Mouse (Mus musculus) heart, embryonic 10.5 days (tissue): ENCODE measurements around the gene Stt3b. TPM values are rescaled to one million over a fixed set of nuclear protein-coding genes. Genes with fewer than 3 reads are reported as not detected.

ENCODE experiments used
- DNase-seq: peaks from one replicate; pipeline ENCODE4 v3.0.0-alpha.2; 2017; ENCODE audit warnings: low spot score
- H3K27ac ChIP-seq: fragments of 300-500 bp; sonication (generic); 2 replicates; pipeline ENCODE4 v1.5.1; 2016; ENCODE audit warnings: mild to moderate bottlenecking
- H3K27me3 ChIP-seq: fragments of 300-500 bp; sonication (generic); 2 replicates; pipeline ENCODE4 v1.6.1; 2016; ENCODE audit warnings: mild to moderate bottlenecking; ENCODE audit not compliant: poor library complexity, insufficient read depth, severe bottlenecking
- H3K36me3 ChIP-seq: fragments of 300-500 bp; sonication (generic); 2 replicates; pipeline ENCODE4 v1.6.1; 2016; ENCODE audit warnings: mild to moderate bottlenecking, moderate library complexity
- H3K4me1 ChIP-seq: fragments of 300-500 bp; sonication (generic); 2 replicates; pipeline ENCODE4 v1.6.1; 2016; ENCODE audit warnings: mild to moderate bottlenecking
- H3K4me3 ChIP-seq: fragments of 300-500 bp; sonication (generic); 2 replicates; pipeline ENCODE4 v1.5.1; 2016; ENCODE audit warnings: mild to moderate bottlenecking, moderate library complexity
- H3K9me3 ChIP-seq: fragments of 300-500 bp; sonication (generic); 2 replicates; pipeline ENCODE4 v1.6.1; 2016; ENCODE audit warnings: mild to moderate bottlenecking, moderate library complexity
- WGBS: fragments of 180-500 bp; shearing (Covaris S2); methylation state at CpG from one replicate; pipeline ENCODE4 v1.1.7; 2016; 5-methylcytosine and 5-hydroxymethylcytosine counted together
- polyA plus RNA-seq: library from polyadenylated mRNA; unstranded; fragments of >200 nt; fragmentation: Nextera tagmentation; extraction: Ambion mirVana; gene quantifications from 2 replicates; pipeline ENCODE4 v1.2.1, GENCODE M21; 2016

Gene Stt3b
- polyA plus RNA-seq, 1 experiment from 2014 or later, result 101 TPM

GRCm38 (mm10) chr9:115309977-115310345 is 260 bp downstream of the Stt3b start:
- Histone ChIP-seq H3K36me3 (no peaks in the 10 kb centered on the region), H3K4me3 (peak overlapping the region; percentile 88), H3K27me3 (0 out of 2 replicates have a peak, but pooled peaks cover 3% of the 10 kb centered on the region), H3K9me3 (no peaks in the 10 kb centered on the region), H3K4me1 (peaks cover 31% of the 10 kb centered on the region), H3K27ac (peak overlapping the region; percentile 99)
- WGBS, result under 1% methylated on average over 40 of the region's 42 CpGs
- no peak for DNase-seq

DNA sequence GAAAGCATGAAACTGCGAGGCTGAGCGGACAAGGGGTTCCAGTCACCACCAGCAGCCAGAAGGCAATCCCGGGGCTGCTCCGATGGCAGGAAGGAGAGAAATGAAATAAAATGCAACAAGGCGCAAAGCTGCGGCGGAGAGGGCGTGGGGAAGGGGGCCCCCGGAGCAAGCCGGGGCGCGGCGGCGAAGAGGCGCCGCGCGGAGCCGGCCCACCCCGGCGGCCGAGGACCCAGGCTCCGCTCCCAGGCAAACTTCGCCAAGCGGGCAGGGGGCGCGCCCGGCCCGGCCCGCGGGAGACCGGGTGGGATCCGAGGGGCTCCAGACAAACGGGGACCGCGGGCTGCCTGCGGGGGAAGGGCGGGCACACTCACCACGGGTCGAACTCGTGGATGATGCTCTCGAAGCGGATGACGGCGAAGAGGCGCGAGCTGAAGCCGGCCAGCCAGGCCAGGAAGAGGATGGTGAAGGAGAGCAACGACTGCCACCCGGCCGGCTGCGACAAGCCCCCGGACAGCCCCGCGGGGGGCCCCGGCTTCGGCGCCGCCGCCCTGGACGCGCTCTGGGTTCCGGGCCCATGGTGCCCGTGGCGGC is 745 bp downstream of the Stt3b start:
- Histone ChIP-seq H3K36me3 (no peaks in the 10 kb centered on the region), H3K4me3 (peak overlapping the region; percentile 88), H3K4me1 (peaks cover 32% of the 10 kb centered on the region), H3K9me3 (no peaks in the 10 kb centered on the region), H3K27ac (peak overlapping the region; percentile 99), H3K27me3 (0 out of 2 replicates have a peak, but pooled peaks cover 3% of the 10 kb centered on the region)
- under 1% methylated on average over 64 of the region's 65 CpGs for WGBS
- DNase-seq, result no peak

- DNase-seq, result no peak
- no peaks in the 10 kb centered on the region for H3K9me3 ChIP-seq
- peaks cover 31% of the 10 kb centered on the region for H3K4me1 ChIP-seq
- H3K4me3 ChIP-seq, result peak overlapping the region; percentile 88
- H3K27ac ChIP-seq, result peak overlapping the region; percentile 99
- under 1% methylated on average over 18 of the region's 18 CpGs for WGBS
- no peaks in the 10 kb centered on the region for H3K36me3 ChIP-seq
- H3K27me3 ChIP-seq, result 0 out of 2 replicates have a peak, but pooled peaks cover 3% of the 10 kb centered on the region
Measured at GRCm38 (mm10) chr9:115308941-115309380, 1.3 kb downstream of the Stt3b start.

DNA sequence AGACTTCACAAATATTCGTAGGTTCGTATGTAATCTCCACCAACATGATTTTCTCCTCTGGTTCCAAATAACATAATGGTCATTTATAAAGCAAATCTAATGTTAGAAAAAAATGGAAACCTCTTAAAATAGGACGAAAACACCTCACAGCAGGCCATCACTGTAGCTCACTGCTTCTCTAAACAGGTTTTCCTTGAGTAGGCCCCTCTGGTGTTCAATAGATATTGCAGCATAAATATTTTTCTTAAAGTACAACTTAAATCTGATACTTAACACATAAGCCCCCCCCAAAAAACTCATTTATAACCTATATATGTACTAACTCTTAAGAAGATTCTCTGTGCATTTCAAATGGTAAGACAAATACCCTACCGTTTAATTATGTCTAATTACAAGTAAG is 1.8 kb downstream of the Stt3b start:
- Histone ChIP-seq H3K27me3 (0 out of 2 replicates have a peak, but pooled peaks cover 3% of the 10 kb centered on the region), H3K4me3 (peak overlapping the region; percentile 88), H3K4me1 (peaks cover 31% of the 10 kb centered on the region), H3K36me3 (no peaks in the 10 kb centered on the region), H3K27ac (peak overlapping the region; percentile 99), H3K9me3 (no peaks in the 10 kb centered on the region)
- no peak for DNase-seq
- 19% methylated on average over 4 of the region's 4 CpGs for WGBS

DNA sequence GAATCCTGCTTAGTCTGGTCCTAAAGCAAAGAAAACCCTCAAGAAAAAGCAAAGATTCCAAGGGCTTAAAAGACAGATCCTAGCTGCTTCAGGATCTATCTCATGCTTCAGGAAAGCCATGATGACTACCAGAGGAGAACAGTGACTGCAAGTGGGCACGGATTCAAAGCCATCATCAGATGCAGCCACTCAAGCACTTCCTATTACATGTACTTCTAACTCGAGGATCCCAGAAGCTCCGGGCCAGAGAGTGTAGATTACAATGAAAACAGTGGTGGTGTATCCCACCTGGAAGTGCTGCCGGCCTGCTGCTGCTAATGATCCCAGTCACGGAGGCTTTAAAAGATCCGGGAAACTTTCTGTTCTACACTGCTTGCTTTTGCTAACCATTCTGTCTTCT is 4.0 kb downstream of the Stt3b start:
- peaks cover 43% of the 10 kb centered on the region for H3K4me1 ChIP-seq
- no peak for DNase-seq
- H3K27me3 ChIP-seq, result no peaks in the 10 kb centered on the region
- H3K27ac ChIP-seq, result no peak overlapping the region
- H3K36me3 ChIP-seq, result 0 out of 2 replicates have a peak, but pooled peaks cover 7% of the 10 kb centered on the region
- peak overlapping the region; percentile 88 for H3K4me3 ChIP-seq
- 9% methylated on average over 6 of the region's 6 CpGs for WGBS
- no peaks in the 10 kb centered on the region for H3K9me3 ChIP-seq

DNA sequence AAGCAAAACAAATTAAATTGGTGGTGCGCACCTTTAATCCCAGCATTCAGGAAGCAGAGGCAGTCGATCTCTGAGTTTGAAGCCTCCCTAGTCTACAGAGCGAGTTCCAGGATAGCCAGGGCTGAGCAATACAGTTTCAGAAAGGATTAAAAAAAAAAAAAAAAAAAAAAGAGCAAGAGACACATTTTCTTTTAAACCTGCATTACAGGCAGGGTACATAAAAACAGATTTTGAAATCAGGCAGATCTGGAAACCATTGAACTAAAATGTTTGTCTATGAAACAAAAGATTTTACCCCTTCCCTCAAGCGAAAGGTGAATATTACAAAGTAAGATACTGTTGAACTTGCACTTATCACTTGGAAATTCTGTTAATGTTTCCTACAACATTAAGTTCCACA is 6.1 kb downstream of the Stt3b start:
- Histone ChIP-seq H3K27ac (no peak overlapping the region), H3K9me3 (no peaks in the 10 kb centered on the region), H3K4me3 (no peak overlapping the region), H3K4me1 (peaks cover 50% of the 10 kb centered on the region), H3K36me3 (0 out of 2 replicates have a peak, but pooled peaks cover 11% of the 10 kb centered on the region), H3K27me3 (no peaks in the 10 kb centered on the region)
- WGBS, result 68% methylated on average over 4 of the region's 4 CpGs
- DNase-seq, result no peak

- no peak overlapping the region; the same call in 1 of the 2 replicates for H3K27ac ChIP-seq
- H3K27me3 ChIP-seq, result no peaks in the 10 kb centered on the region
- no peak overlapping the region for H3K4me3 ChIP-seq
- 84% methylated on average over 7 of the region's 7 CpGs for WGBS
- DNase-seq, result no peak
- no peaks in the 10 kb centered on the region for H3K9me3 ChIP-seq
- H3K4me1 ChIP-seq, result peaks cover 45% of the 10 kb centered on the region
- 0 out of 2 replicates have a peak, but pooled peaks cover 11% of the 10 kb centered on the region for H3K36me3 ChIP-seq
Measured at GRCm38 (mm10) chr9:115301593-115301992, 8.6 kb downstream of the Stt3b start.

DNA sequence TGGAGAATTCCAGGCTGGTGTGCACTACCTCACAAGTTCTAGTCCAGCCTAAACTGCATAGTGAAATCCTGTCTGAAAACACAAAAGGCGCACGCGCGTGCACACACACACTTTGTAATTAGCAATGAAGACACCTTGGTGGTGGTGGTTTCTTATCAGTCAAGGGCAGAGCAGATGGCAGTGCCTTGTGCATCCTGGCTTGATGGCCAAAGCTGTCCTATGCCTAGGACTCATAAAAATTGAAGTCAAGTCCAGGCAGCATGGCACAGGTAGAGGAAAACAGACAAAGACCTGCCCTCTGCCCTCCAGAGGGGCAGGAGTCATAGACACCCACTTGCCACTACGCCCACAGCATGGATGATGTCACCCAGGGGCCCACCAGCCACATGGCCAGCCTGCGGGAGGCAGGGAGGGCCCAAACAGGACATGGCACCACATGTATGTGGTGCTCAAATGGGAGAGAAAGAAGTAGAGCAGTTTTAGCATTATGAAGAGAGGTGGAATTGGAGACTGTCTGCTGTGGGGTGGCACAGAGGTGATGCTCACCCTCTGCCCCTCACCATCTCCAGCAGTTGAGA is 9.1 kb downstream of the Stt3b start:
- H3K4me1 ChIP-seq, result peaks cover 45% of the 10 kb centered on the region
- no peak overlapping the region; the same call in 1 of the 2 replicates for H3K27ac ChIP-seq
- WGBS, result 94% methylated on average over 6 of the region's 6 CpGs
- H3K36me3 ChIP-seq, result 0 out of 2 replicates have a peak, but pooled peaks cover 11% of the 10 kb centered on the region
- H3K9me3 ChIP-seq, result no peaks in the 10 kb centered on the region
- H3K27me3 ChIP-seq, result no peaks in the 10 kb centered on the region
- no peak overlapping the region for H3K4me3 ChIP-seq
- no peak for DNase-seq

DNA sequence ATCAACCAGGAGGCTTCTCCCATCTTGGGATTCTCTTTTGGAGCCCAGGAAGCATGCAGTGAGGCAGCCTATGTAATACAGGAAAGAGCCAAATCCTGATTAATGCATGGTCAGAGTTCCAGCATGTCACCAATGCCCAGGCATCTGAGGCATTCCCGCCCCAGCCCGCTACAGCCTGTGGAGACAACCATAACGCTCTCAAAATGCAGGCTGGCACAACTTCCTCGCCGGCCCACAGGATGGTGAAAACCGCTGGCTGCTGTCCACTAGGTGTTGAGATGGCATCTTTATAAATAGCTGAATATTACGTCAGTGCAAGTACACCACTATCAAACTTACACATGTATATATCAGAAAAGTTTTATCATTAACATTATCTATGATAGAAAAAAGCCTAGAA is 13.5 kb downstream of the Stt3b start:
- Histone ChIP-seq H3K27me3 (no peaks in the 10 kb centered on the region), H3K9me3 (no peaks in the 10 kb centered on the region), H3K4me3 (no peak overlapping the region), H3K4me1 (peaks cover 53% of the 10 kb centered on the region), H3K36me3 (0 out of 2 replicates have a peak, but pooled peaks cover 9% of the 10 kb centered on the region), H3K27ac (no peak overlapping the region)
- no peak for DNase-seq
- 78% methylated on average over 7 of the region's 7 CpGs for WGBS

DNA sequence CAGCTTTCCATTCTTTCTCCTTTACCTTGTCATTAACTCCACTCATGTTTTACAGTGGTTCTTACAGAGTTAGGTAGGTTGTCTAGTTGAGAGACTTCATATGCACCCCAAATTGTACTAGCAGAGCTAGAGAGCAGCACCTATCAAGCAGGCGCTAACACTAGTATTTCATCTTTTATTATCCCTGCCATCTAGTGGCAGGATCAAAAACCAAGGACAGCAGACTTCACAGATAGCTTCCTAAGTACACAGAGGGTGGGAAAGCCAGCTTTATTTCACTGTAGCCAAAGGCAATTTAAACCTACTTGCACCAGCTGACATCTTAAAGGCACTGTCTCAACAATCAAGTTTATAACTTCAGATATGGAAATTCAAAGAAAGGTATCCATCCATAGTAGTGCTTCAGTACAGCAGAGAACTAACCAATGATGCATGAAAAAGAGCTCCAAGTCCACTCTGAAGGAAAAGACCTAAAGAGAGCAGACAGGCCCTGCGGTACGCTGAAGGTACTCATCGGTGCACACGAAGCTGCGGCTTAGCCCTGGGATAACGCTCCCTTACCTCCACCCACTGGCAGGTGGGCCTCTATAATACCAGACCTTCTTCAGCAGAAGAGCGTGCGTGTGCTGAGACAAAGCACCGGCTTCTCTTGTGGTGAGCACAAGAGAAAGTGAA is 16.2 kb downstream of the Stt3b start:
- Histone ChIP-seq H3K36me3 (0 out of 2 replicates have a peak, but pooled peaks cover 2% of the 10 kb centered on the region), H3K9me3 (no peaks in the 10 kb centered on the region), H3K4me1 (peaks cover 50% of the 10 kb centered on the region), H3K4me3 (no peak overlapping the region), H3K27ac (no peak overlapping the region), H3K27me3 (no peaks in the 10 kb centered on the region)
- WGBS, result 81% methylated on average over 10 of the region's 10 CpGs
- DNase-seq, result no peak

GRCm38 (mm10) chr9:115287774-115288434 is 22.3 kb downstream of the Stt3b start:
- DNase-seq, result no peak
- H3K4me3 ChIP-seq, result no peak overlapping the region
- WGBS, result 90% methylated on average over 6 of the region's 6 CpGs
- 0 out of 2 replicates have a peak, but pooled peaks cover 2% of the 10 kb centered on the region for H3K36me3 ChIP-seq
- H3K27me3 ChIP-seq, result no peaks in the 10 kb centered on the region
- H3K9me3 ChIP-seq, result no peaks in the 10 kb centered on the region
- H3K27ac ChIP-seq, result no peak overlapping the region
- peaks cover 41% of the 10 kb centered on the region for H3K4me1 ChIP-seq

DNA sequence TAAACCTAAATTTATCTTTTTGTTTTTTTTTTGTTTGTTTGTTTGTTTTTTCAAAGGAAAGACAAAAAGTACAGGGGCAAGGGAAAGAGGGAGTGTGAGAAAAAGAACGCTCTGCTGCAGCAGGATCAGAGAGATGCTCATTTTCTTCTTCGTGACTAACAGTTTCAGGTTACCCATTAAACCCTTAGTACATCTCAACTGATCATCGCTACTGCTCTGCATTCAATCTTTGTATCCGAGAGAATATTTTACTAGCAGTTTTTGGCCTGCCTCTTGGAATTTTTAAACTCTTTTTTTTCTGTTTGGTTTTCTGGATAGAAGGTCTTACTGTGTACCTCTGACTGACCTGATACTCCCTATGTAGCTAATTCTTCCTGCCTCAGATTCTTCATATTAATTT is 25.8 kb downstream of the Stt3b start:
- Histone ChIP-seq H3K27ac (no peak overlapping the region), H3K27me3 (no peaks in the 10 kb centered on the region), H3K4me3 (no peak overlapping the region), H3K4me1 (peaks cover 32% of the 10 kb centered on the region), H3K9me3 (no peaks in the 10 kb centered on the region), H3K36me3 (peaks cover 13% of the 10 kb centered on the region; the same call in 1 of the 2 replicates)
- DNase-seq, result no peak
- 88% methylated on average over 4 of the region's 4 CpGs for WGBS
